Mouse (Mus musculus) MN1 (cell line): ENCODE data around the gene Cwc27.

Experiments used
- DNase-seq: peaks from one replicate; pipeline ENCODE4 v3.0.0-alpha.2; 2016; ENCODE audit warnings: low spot score

The Cwc27 gene

DNA sequence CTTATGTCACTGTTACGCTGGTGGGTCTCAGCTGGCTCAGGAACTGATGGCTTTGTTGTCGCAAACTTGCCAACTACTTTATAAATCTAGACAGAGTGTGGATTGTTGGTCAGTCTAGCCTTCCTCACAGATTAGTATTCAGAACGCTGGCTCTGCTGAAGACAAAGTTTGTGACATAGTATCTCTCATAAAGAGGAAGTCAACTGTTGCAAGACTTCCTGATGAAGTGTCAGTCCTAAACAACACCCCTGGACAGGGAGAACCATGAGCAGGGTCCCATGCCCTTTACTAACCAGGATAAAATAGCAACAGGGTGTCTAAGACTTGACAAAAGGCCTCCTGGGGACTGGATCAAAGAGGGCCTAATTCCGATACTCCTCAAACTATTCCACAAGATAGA is 205.6 kb downstream of the Cwc27 start:
- no peak for DNase-seq

DNA sequence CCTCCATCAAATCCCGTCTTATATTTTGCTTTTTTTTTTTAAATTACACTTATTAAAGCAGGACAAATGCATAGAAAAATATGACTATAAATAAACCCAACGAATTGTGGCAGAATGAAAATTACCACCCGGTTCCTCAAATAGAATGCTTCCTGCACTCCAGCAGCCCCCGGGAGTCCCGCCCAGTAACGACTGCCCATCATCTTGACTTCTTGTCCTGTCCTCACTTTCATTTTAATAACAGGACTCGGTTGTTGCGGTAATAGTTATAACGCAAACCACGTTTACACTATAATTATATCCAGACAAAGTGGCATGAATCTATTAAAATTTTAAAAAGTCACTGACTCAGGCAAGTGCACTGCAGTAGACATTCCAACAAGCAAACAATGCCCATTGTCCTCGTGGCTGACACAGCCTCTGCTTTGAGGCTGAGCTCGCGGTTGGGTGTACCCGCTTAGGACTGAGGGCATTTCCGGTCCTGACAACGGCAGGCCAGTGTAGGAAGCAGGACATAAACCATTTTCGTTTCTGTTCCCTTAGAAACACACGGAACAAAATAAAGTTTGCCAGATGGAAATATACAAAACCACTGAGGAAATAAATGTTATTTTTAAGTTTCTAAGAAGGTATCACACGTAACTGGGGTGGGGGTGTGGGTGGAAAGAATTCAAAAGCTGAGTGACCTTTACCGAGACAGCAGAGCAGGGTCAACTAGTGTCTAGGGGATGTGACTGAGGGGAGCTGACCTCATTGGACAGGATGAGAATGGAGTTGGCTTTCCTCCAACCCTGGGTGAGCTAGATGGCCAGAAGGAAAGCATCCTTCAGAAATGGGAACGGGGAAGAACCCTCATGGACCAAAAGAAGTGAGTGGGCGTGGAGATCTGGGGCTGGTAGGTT is 206.5 kb downstream of the Cwc27 start:
- no peak for DNase-seq

DNA sequence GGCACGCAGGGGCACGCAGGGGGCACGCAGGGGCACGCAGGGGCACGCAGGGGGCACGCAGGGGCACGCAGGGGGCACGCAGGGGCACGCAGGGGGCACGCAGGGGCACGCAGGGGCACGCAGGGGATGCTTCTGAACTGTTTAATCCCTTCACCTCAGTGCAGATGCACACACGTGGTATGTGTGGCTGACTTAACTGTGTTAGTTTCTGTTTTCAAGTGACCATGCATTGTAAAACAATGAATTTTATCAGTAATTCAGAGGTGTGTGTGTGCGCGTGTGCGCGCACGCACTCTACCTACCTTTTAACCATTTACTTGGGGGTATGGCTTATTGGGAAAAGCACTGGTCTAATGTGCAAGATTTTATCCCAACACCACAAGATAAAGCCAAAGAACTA is 208.4 kb downstream of the Cwc27 start:
- DNase-seq: no peak

DNA sequence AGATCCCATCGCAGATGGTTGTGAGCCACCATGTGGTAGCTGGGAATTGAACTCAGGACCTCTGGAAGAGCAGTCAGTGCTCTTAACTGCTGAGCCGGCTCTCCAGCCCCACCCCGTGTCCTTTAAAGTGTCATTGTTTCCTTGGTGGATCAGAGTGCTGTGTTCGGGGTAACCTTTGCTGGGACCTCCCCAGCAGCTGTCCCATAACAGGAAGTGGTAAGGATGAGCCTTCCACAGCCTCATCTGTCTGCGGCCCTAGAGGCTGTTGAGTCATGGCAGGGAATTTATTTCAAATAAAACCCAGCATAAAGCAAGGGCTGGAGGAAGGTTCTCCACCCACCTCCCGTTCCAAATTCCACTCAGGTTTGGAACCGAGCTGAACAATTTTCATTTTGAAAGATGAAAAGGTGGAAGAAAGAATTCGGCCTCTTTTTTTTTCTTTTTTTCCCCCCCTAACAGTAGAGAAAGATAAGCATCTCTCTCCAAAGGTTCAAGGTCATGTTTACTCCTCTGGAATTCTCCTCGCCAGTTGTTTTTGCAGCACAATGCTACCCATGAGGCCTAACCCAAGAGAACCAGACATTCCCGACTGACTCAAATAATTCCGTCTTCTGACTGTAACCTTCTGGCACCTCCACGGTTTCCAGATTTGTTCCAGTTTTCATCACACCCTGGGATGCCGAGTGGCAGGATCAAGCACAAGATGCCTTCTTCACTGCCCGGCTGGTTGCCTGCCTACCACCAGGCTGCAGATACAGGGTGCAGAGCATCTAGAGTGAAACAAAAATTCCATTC is 210.0 kb downstream of the Cwc27 start:
- no peak for DNase-seq

DNA sequence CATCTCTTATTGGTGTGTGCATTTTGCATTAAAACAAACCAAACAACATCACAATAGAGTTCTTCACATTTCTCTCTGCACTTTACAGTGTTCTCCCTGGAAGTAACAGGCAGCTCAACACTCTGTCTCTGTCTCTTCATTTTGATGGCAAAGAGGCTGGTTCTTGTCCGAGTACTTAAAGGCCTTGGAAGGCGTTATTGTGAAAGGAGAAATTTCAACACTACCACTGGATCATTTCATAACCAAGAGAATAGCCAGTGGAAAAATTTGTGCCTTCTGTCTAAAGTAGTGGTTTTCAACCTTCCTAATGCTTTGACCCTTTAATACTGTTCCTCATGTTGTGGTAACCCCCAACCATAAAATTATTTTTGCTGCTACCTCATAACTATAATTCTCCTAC is 211.8 kb downstream of the Cwc27 start:
- no peak for DNase-seq

DNA sequence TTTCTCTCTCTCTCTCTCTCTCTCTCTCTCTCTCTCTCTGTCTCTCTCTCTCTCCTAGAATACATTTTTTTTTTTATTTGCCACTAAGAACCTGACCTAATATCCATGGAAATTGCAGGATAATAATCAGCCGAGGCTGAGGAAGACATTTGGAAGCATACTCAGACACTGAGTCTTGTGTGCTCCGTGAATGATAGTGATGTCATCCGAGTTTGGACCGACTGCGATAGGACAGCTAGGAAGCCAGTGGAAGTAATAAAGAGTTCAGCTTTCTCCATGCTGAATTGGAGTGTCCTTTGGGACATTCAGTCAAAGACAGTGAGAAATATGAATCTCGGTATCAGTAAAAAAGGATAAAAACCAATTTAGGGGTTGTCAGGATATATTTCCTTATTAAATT is 214.7 kb downstream of the Cwc27 start:
- DNase-seq: no peak

DNA sequence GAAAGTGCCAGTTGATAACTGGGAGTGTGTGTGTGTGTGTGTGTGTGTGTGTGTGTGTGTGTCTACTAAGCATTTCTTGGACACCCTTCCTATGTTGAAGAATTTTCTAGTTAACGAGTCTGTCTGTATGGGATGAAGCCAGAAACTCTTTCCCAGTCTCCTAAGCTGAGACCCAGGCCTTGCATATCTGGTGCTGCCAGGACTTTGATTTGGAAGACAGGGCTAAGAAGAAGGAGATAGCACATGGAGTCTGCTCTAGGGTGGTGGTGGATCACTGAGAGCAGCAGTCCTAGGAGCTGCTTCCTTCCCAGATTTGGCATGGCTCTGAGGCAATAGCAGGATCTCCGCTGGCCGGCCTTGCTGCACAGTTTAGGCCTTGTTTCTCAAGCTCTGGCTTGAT is 215.2 kb downstream of the Cwc27 start:
- no peak for DNase-seq

DNA sequence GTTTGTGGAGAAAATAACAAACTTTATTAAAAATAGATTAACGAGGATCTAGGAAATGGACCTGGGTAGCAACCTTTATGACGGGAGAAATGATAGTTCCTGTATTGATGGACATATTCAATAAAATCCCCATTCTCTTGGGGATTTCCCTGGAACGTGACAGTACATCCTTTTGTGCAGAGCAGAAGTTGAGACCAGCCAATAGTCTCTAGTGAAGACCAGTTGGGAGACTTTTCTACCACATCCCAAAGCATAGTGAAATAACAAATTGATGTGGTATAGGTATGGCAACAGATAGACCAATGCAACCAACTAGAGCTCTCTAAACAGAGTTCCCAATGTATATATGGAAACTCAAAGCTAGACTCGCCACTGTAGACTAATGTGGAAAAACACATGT is 220.7 kb downstream of the Cwc27 start:
- no peak for DNase-seq

DNA sequence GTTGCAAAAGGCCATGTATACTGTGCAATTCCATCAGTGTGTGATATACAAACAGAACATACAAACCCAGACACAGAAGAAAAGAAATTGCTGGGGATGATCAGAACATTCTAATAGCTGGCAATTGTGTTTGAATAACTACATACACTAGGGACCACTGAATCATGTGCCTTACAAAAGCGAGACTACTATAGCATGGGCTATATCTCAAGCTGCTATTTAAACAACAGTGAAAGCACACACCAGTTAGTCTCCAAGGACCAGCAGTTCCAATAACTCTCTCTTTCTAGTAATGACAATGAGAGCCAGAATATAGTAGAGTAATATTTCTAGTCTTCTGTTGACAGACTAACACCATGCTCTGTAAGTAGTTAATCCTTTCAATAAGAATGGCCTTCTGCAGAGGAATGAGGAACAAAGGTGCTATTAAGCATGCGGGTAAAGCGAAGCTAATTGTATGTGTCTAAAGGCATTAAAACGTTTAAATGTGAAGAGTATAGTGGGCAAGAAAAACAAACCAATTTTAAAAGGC is 222.1 kb downstream of the Cwc27 start:
- DNase-seq: no peak

DNA sequence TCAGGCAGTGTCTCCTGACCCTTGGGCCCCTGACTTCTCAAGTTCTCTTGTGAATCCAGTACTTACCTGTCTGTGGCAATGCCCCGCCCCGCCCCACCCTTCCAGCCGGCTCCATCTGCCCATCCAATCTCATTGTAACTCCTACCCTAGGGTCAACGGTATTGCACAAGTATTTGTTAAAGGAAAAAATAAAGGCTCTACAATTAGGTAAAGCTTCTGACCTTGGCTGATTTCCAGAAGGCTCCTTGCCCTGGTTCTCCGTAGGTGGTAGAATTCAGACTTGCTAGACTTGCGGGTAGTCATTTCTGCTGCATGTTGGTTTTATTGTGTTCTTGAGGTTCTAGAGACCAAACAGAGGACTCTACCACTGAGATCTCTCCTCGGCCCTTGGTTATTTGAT is 226.0 kb downstream of the Cwc27 start:
- no peak for DNase-seq

DNA sequence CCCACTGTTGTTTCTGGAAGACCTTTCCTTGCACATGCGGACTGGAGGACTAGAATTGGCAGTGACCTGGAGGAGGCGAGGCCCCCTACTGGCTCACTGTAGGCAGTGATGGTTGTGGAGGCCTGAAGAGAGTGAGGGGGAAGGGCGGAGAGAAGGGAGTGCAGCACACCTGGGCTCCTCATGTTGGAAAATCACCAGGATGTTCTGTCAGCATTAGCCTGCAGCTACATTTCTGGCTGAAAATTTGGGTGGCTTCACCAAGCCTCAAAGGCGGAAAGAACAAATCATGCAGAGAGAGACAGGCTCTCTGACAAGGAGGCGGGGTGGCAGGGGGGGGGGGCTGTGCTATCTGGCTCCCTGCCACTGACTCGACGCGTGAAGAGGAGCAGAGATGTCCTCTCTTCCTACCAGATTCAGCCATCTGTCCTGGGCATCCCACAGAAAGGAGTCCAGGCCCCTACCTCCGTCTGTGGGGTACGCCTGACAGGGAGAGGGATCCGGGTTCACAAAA is 226.8 kb downstream of the Cwc27 start:
- no peak for DNase-seq

GRCm38 (mm10) chr13:104588383-104588782 is 228.6 kb downstream of the Cwc27 start:
- no peak for DNase-seq
